Mouse (Mus musculus) mouse trophoblast stem cell (cell line): ENCODE data around the gene Rnf216.

Source experiments
- in situ Hi-C, 2 experiments: fragments of 300-500 bp; cut with MseI, MboI; formaldehyde crosslinking; loops; 2 replicates in 1 of 2; 3 replicates in 1 of 2; pipeline ENCODE4 v1.15.1; 2025

Rnf216 gene

GRCm38 (mm10) chr5:143101626-143102025 lies 11.2 kb downstream of the Rnf216 start:
- in situ Hi-C loops = no loop called here

- in situ Hi-C loops = no loop called here
Measured at GRCm38 (mm10) chr5:143095256-143095655, 17.5 kb downstream of the Rnf216 start.

GRCm38 (mm10) chr5:143092891-143093290 lies 19.9 kb downstream of the Rnf216 start:
- in situ Hi-C loops = no loop called here

GRCm38 (mm10) chr5:143084898-143085297 lies 27.9 kb downstream of the Rnf216 start:
- in situ Hi-C loops = no loop called here

- in situ Hi-C loops = no loop called here
Measured at GRCm38 (mm10) chr5:143079806-143080205, 33.0 kb downstream of the Rnf216 start.

GRCm38 (mm10) chr5:143076603-143077143 lies 36.1 kb downstream of the Rnf216 start:
- in situ Hi-C loops = no loop called here

GRCm38 (mm10) chr5:143075987-143076386 lies 36.8 kb downstream of the Rnf216 start:
- in situ Hi-C loops = no loop called here

GRCm38 (mm10) chr5:143069048-143069447 lies 43.7 kb downstream of the Rnf216 start:
- in situ Hi-C loops = no loop called here

- in situ Hi-C loops = no loop called here
Measured at GRCm38 (mm10) chr5:143068382-143068781, 44.4 kb downstream of the Rnf216 start.

GRCm38 (mm10) chr5:143066551-143066958 lies 46.2 kb downstream of the Rnf216 start:
- in situ Hi-C loops = no loop called here

- in situ Hi-C loops = no loop called here
Measured at GRCm38 (mm10) chr5:143066096-143066495, 46.7 kb downstream of the Rnf216 start.

- in situ Hi-C loops = no loop called here
Measured at GRCm38 (mm10) chr5:143065230-143065629, 47.6 kb downstream of the Rnf216 start.

GRCm38 (mm10) chr5:143062251-143062650 lies 50.5 kb downstream of the Rnf216 start:
- in situ Hi-C loops = no loop called here

- in situ Hi-C loops = no loop called here
Measured at GRCm38 (mm10) chr5:143061511-143061910, 51.3 kb downstream of the Rnf216 start.

GRCm38 (mm10) chr5:143060774-143061385 lies 51.9 kb downstream of the Rnf216 start:
- in situ Hi-C loops = no loop called here

GRCm38 (mm10) chr5:143059958-143060357 lies 52.8 kb downstream of the Rnf216 start:
- in situ Hi-C loops = no loop called here

GRCm38 (mm10) chr5:143059182-143059581 lies 53.6 kb downstream of the Rnf216 start:
- in situ Hi-C loops = no loop called here

- in situ Hi-C loops = no loop called here
Measured at GRCm38 (mm10) chr5:143058675-143059074, 54.1 kb downstream of the Rnf216 start.

GRCm38 (mm10) chr5:143058208-143058607 lies 54.6 kb downstream of the Rnf216 start:
- in situ Hi-C loops = no loop called here

- in situ Hi-C loops = no loop called here
Measured at GRCm38 (mm10) chr5:143057753-143058152, 55.0 kb downstream of the Rnf216 start.

- in situ Hi-C loops = no loop called here
Measured at GRCm38 (mm10) chr5:143056191-143056880, 56.5 kb downstream of the Rnf216 start.

GRCm38 (mm10) chr5:143055501-143056125 lies 57.2 kb downstream of the Rnf216 start:
- in situ Hi-C loops = no loop called here

GRCm38 (mm10) chr5:143054703-143055102 lies 58.1 kb downstream of the Rnf216 start:
- in situ Hi-C loops = no loop called here
